Mouse (Mus musculus): ENCODE measurements around the gene Olfr16.

Olfr16 gene

DNA sequence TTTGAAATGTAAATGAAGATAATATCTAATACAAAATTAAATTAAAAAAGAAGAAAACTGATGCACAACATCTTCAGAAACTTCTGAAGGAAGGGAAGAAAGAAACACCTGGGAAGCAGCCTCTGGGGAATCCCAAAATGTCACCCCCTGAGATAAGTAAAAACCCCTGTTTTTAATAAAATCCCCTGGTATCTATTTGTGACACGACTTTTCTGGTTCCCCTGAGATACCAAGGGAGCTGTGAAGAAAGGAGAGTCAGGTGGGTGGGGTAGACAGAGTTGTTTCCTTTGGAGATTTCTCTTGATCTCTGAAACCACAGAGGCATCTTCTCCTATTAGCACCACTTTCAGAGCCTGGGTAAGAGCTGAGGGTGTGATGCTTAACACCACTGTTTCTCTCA lies at the start of gene Olfr16:
TSS of gene Olfr16 (plus strand) at position 250 of the 400 bp plus-strand sequence.
- Histone ChIP-seq H3K9me3 (ENCODE audit: low read length) (peaks cover 5% of the 10 kb centered on the region; the same call in 1 of the 2 replicates), H3K4me3 (replicated peaks; ENCODE audit: low read length) (no peak within 1 kb of the TSS), H3K36me3 (ENCODE audit: insufficient read depth, low read length) (no peaks in the 10 kb centered on the region), H3K27me3 (ENCODE audit: insufficient read depth, low read length) (no peaks in the 10 kb centered on the region), H3K4me1 (replicated peaks; ENCODE audit: low read depth, low read length) (no peaks in the 10 kb centered on the region)
- TF ChIP-seq CTCF (conservative IDR thresholded peaks at IDR 0.05; ENCODE audit: low read length) (no peak), POU5F1 (IDR thresholded peaks at IDR 0.05; ENCODE audit: borderline replicate concordance, low read length) (no peak), NANOG (IDR thresholded peaks at IDR 0.05; ENCODE audit: borderline replicate concordance, low read length) (no peak)

DNA sequence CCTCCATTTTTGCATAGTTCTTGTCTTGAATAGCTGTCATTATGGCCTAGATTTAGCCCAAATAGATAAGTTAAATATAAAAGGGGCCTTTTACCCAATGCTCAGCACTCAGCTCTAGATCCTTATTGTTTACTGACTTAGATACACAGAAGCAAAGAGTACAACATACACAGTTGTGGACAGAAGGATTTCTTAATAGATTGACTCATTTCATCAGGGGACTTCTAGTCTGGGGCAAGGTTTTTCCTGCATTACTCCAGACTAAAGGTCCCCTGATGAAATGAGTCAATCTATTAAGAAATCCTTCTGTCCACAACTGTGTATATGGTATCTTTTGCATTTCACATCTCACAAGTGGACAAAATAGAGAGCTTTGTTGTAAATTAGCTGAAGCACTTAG lies 46.9 kb upstream of the Olfr16 start:
- H3K36me3 ChIP-seq (ENCODE audit: insufficient read depth, low read length) = no peaks in the 10 kb centered on the region
- H3K4me3 ChIP-seq (replicated peaks; ENCODE audit: low read length) = no peak overlapping the region
- H3K27me3 ChIP-seq (ENCODE audit: insufficient read depth, low read length) = no peaks in the 10 kb centered on the region
- no peaks in the 10 kb centered on the region for H3K9me3 ChIP-seq (ENCODE audit: low read length)
- no peaks in the 10 kb centered on the region for H3K4me1 ChIP-seq (replicated peaks; ENCODE audit: low read depth, low read length)
- TF ChIP-seq NANOG (IDR thresholded peaks at IDR 0.05; ENCODE audit: borderline replicate concordance, low read length) (no peak), POU5F1 (IDR thresholded peaks at IDR 0.05; ENCODE audit: borderline replicate concordance, low read length) (no peak), CTCF (conservative IDR thresholded peaks at IDR 0.05; ENCODE audit: low read length) (no peak)

DNA sequence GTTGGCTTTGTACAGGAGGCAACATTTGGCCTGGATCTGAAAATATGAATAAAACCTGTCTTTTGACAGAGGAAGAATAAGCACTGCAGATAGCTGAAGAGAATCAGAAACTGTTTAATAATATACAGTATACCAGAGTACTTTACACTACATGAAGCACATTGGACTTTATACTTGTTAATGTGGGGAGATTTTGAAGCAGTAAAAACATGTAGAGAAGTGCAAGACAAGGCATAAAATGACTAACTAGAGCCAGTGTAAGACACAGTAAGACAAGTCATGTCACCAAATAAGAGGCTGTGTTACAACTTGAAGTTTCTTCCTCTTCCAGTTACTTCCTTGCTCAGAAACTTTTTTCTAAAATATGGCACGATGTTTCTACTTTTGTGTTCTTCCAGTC lies 33.1 kb upstream of the Olfr16 start:
- no peak overlapping the region for H3K4me3 ChIP-seq (replicated peaks; ENCODE audit: low read length)
- TF ChIP-seq CTCF (conservative IDR thresholded peaks at IDR 0.05; ENCODE audit: low read length) = no peak
- H3K9me3 ChIP-seq (ENCODE audit: low read length) = no peaks in the 10 kb centered on the region
- no peaks in the 10 kb centered on the region for H3K27me3 ChIP-seq (ENCODE audit: insufficient read depth, low read length)
- H3K4me1 ChIP-seq (replicated peaks; ENCODE audit: low read depth, low read length) = no peaks in the 10 kb centered on the region
- no peaks in the 10 kb centered on the region for H3K36me3 ChIP-seq (ENCODE audit: insufficient read depth, low read length)

DNA sequence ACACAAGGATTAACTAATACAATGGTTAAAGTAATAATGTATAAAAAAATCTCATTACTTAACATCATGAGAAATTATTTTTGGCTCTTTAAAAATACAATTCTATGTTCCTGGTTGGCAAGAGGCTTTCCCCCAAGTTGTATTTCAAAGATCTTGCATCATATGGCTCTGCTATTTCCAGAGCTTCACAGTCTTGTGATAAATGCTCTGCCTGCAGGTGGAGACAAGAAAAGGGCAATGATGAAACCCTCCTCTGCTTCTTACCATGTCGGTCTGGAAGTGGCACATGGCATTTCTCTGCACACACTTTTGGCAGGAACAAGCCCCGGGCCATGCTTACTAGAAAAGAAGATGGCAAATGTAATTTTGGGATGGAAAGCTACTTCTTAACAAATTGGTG lies 31.8 kb upstream of the Olfr16 start:
- Histone ChIP-seq H3K4me1 (replicated peaks; ENCODE audit: low read depth, low read length) (no peaks in the 10 kb centered on the region), H3K9me3 (ENCODE audit: low read length) (no peaks in the 10 kb centered on the region), H3K27me3 (ENCODE audit: insufficient read depth, low read length) (no peaks in the 10 kb centered on the region), H3K36me3 (ENCODE audit: insufficient read depth, low read length) (no peaks in the 10 kb centered on the region), H3K4me3 (replicated peaks; ENCODE audit: low read length) (no peak overlapping the region)
- TF ChIP-seq POU5F1 (IDR thresholded peaks at IDR 0.05; ENCODE audit: borderline replicate concordance, low read length) (no peak), CTCF (conservative IDR thresholded peaks at IDR 0.05; ENCODE audit: low read length) (no peak), NANOG (IDR thresholded peaks at IDR 0.05; ENCODE audit: borderline replicate concordance, low read length) (no peak)

DNA sequence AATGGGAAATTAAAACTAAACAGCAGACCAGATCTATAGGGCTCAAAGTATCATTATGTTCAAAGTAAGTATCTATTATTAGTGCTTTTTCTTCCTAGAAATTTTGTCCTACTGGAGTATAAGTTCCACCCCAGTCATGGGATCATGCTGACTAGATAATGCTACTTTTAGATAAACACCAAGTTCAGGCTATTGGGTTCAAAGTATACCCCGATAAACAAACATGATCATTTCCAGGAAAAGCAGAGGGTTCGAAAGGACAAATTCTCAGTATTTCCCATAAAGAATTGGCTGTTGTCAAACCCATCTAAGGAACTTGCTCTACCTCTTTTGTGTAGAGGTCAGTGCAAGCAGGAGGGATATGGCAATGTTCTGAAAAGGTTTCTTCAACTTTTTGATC lies 18.0 kb upstream of the Olfr16 start:
- no peak for TF ChIP-seq NANOG (IDR thresholded peaks at IDR 0.05; ENCODE audit: borderline replicate concordance, low read length)
- no peak for TF ChIP-seq POU5F1 (IDR thresholded peaks at IDR 0.05; ENCODE audit: borderline replicate concordance, low read length)
- TF ChIP-seq CTCF (conservative IDR thresholded peaks at IDR 0.05; ENCODE audit: low read length) = no peak
- no peaks in the 10 kb centered on the region for H3K27me3 ChIP-seq (ENCODE audit: insufficient read depth, low read length)
- no peaks in the 10 kb centered on the region for H3K9me3 ChIP-seq (ENCODE audit: low read length)
- no peaks in the 10 kb centered on the region for H3K4me1 ChIP-seq (replicated peaks; ENCODE audit: low read depth, low read length)
- H3K4me3 ChIP-seq (replicated peaks; ENCODE audit: low read length) = no peak overlapping the region
- no peaks in the 10 kb centered on the region for H3K36me3 ChIP-seq (ENCODE audit: insufficient read depth, low read length)

DNA sequence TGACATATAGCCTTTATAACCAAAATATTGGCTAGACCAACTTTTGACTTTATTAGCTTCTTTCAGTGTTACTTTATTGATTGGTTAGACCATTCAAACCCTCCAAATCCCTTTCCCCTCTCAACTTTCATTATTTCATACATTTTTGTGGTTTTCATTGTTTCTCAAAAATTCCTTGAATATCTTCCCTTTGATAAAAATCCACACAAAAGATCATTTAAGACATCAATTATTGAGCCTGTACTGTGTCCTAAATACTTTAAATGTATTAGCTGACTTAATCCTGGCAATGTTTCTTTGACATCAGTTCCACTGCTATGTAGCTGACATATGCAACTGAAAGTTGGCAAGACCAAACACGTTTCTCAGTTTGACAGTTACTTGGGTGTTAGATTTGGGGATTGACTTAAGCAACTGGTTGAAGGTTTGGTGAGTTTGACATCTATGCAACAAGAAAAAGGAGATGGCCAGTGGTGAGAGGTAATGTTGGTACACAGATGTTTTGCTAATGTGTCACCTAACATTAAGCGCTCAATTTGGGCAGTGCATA lies 1.0 kb downstream of the Olfr16 start:
- H3K4me3 ChIP-seq (replicated peaks; ENCODE audit: low read length) = no peak overlapping the region
- no peaks in the 10 kb centered on the region for H3K27me3 ChIP-seq (ENCODE audit: insufficient read depth, low read length)
- H3K36me3 ChIP-seq (ENCODE audit: insufficient read depth, low read length) = no peaks in the 10 kb centered on the region
- H3K4me1 ChIP-seq (replicated peaks; ENCODE audit: low read depth, low read length) = no peaks in the 10 kb centered on the region
- no peaks in the 10 kb centered on the region for H3K9me3 ChIP-seq (ENCODE audit: low read length)
- TF ChIP-seq NANOG (IDR thresholded peaks at IDR 0.05; ENCODE audit: borderline replicate concordance, low read length) = no peak
- TF ChIP-seq CTCF (conservative IDR thresholded peaks at IDR 0.05; ENCODE audit: low read length) = no peak
- TF ChIP-seq POU5F1 (IDR thresholded peaks at IDR 0.05; ENCODE audit: borderline replicate concordance, low read length) = no peak

DNA sequence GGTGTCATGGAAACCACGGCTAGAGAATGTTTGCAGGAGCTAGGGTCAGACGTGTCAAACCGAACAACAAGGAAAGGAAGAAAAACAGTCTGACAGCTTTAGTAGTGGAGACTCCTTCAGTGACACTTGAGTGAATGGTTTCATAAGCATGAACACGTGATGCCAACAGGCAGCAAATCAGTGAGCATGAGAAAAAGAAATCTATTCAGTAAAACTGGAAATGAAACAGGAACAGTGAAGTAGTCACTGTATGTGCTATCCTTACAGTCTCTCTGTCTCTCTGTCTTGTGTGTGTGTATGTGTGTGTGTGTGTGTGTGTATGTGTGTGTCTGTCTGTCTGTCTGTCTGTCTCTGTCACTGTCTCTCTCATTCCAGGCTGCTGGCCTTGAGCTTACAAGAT lies 5.2 kb downstream of the Olfr16 start:
- Histone ChIP-seq H3K9me3 (ENCODE audit: low read length) (no peaks in the 10 kb centered on the region), H3K36me3 (ENCODE audit: insufficient read depth, low read length) (no peaks in the 10 kb centered on the region), H3K4me3 (replicated peaks; ENCODE audit: low read length) (no peak overlapping the region), H3K4me1 (replicated peaks; ENCODE audit: low read depth, low read length) (no peaks in the 10 kb centered on the region), H3K27me3 (ENCODE audit: insufficient read depth, low read length) (no peaks in the 10 kb centered on the region)
- TF ChIP-seq POU5F1 (IDR thresholded peaks at IDR 0.05; ENCODE audit: borderline replicate concordance, low read length) = no peak
- TF ChIP-seq CTCF (conservative IDR thresholded peaks at IDR 0.05; ENCODE audit: low read length) = no peak
- TF ChIP-seq NANOG (IDR thresholded peaks at IDR 0.05; ENCODE audit: borderline replicate concordance, low read length) = no peak

DNA sequence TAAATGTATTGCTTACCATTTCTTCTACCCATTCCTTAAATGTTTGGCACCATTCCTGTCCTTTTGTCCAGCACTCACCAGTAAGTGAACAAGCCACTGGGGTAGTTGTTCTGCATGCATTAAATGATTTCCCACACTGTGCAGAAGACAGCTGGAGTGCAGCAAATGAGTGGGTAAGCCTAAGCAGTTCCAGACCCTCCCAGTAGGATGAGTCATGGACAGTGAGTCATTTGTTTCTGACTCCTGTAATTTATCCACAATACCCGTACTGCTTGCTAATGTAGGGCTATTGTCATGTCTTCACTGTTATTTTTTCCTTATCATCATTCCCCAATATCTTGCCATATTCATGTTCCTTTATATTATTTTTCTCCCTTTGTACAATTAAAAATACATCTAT lies 10.2 kb downstream of the Olfr16 start:
- TF ChIP-seq NANOG (IDR thresholded peaks at IDR 0.05; ENCODE audit: borderline replicate concordance, low read length) (no peak), POU5F1 (IDR thresholded peaks at IDR 0.05; ENCODE audit: borderline replicate concordance, low read length) (no peak), CTCF (conservative IDR thresholded peaks at IDR 0.05; ENCODE audit: low read length) (no peak)
- no peaks in the 10 kb centered on the region for H3K27me3 ChIP-seq (ENCODE audit: insufficient read depth, low read length)
- no peaks in the 10 kb centered on the region for H3K4me1 ChIP-seq (replicated peaks; ENCODE audit: low read depth, low read length)
- no peaks in the 10 kb centered on the region for H3K9me3 ChIP-seq (ENCODE audit: low read length)
- H3K36me3 ChIP-seq (ENCODE audit: insufficient read depth, low read length) = no peaks in the 10 kb centered on the region
- no peak overlapping the region for H3K4me3 ChIP-seq (replicated peaks; ENCODE audit: low read length)
